Mouse (Mus musculus): ENCODE data around the gene Myo18b.

DNA sequence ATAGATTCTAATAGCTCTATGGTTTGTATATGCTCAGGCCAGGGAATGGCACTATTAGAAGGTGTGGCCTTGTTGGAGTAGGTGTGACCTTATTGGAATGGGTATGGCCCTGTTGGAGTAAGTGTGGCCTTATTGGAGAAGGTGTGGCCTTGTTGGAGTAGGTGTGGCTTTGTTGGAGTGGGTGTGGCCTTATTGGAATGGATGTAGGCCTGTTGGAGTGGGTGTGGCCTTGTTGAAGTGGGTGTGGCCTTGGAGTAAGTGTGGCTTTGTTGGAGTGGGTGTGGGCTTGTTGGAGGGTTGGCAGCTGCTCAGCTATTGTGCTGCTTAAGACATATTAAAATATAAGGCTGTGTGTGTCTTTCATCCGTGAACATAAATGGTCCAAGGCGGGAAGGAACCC lies 249.3 kb downstream of the Myo18b start:
- no peak for TF ChIP-seq CTCF (IDR thresholded peaks at IDR 0.05; ENCODE audit: insufficient read depth, low read length)
- TF ChIP-seq POLR2A (IDR thresholded peaks at IDR 0.05; ENCODE audit: borderline replicate concordance, extremely low read depth, low read depth, low read length) = no peak

Measured in lung, adult 2 months (tissue).